9 mouse cellular contexts compared by ENCODE assay signal in the genomic region with DNA sequence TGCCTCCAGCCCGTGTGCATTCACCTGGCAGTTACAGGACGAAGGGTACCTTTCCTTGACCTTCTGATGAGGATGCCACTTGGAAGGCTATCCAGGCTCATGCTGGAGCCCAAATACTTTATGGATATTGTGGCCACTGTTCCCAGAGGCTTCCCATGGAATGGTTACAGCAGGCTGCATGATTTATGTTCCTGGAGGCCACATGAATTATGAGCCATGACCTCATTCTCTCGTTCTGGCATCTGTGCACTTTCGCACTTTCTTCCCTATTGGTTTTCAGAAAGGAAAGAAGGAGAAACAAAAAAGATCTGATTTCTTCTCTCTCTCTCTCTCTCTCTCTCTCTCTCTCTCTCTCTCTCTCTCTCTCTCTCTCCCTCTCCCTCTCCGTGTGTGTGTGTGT.
A peak's percentile ranks its signal among the peaks of the same experiment; 100 is the strongest.
DNase-seq lines count a peak whose midpoint lies in the region; ATAC-seq and TF ChIP-seq lines count a peak whose summit lies in the region.
"Had no signal": no experiment of that assay in that cellular context is flagged by ENCODE, and none has a peak within 500 bp of the region (broad histone marks: within the 10 kb centered on the region; RNA-seq: fewer than 3 reads in every experiment).

No protein-coding gene starts in this region.

- no peaks in the 10 kb centered on the region for H3K27me3 ChIP-seq in kidney, embryonic 15.5 days
- H3K27me3 ChIP-seq in limb, embryonic 14.5 days (ENCODE audit: control insufficient read depth, insufficient read depth, low read length) = no peaks in the 10 kb centered on the region
- H3K27me3 ChIP-seq: heart, embryonic 15.5 days had no signal

- no peak overlapping the region for H3K4me3 ChIP-seq in kidney, embryonic 15.5 days (replicated peaks)
- H3K4me3 ChIP-seq in limb, embryonic 14.5 days (replicated peaks; ENCODE audit: low read length) = no peak overlapping the region
- H3K4me3 ChIP-seq: heart, embryonic 15.5 days had no signal

- 19% methylated on average over 4 of the region's 5 CpGs for WGBS in kidney, embryonic 15.5 days
- 42% methylated on average over 5 of the region's 5 CpGs for WGBS in limb, embryonic 14.5 days

- H3K36me3 ChIP-seq in kidney, embryonic 15.5 days = no peaks in the 10 kb centered on the region
- no peaks in the 10 kb centered on the region for H3K36me3 ChIP-seq in limb, embryonic 14.5 days (ENCODE audit: control insufficient read depth, insufficient read depth, low read length)
- H3K36me3 ChIP-seq: heart, embryonic 15.5 days had no signal

- peak; percentile 67 to 86 for DNase-seq in adrenal gland, adult (ENCODE audit: inconsistent age in 2 of 2, low spot score in 1 of 2)
- no peak for DNase-seq in adrenal gland, postnatal 25 days
- no peak for DNase-seq in kidney, postnatal 36 days
- peak; percentile 59 to 64 for DNase-seq in adrenal gland, postnatal 36 days
- peak; percentile 67 for DNase-seq in limb, embryonic 14.5 days (ENCODE audit: low spot score)
- no peak for DNase-seq in gastrocnemius, postnatal 14 days
- DNase-seq in urinary bladder, adult 2 months (ENCODE audit: low spot score) = no peak

- 0 out of 2 replicates have a peak overlapping the region, but pooled peaks have one; percentile 54 for H3K27ac ChIP-seq in kidney, embryonic 15.5 days
- H3K27ac ChIP-seq in limb, embryonic 14.5 days (replicated peaks; ENCODE audit: low read depth, low read length) = no peak overlapping the region
- H3K27ac ChIP-seq: heart, embryonic 15.5 days had no signal

- no peak overlapping the region for H3K9ac ChIP-seq in kidney, embryonic 15.5 days
- H3K9ac ChIP-seq in limb, embryonic 14.5 days (ENCODE audit: low read depth, low read length, severe bottlenecking) = no peak overlapping the region
- H3K9ac ChIP-seq: heart, embryonic 15.5 days had no signal

- no peak overlapping the region for H3K4me2 ChIP-seq in kidney, embryonic 15.5 days
- H3K4me2 ChIP-seq in limb, embryonic 14.5 days (replicated peaks; ENCODE audit: low read depth, low read length, severe bottlenecking) = no peak overlapping the region
- H3K4me2 ChIP-seq: heart, embryonic 15.5 days had no signal

- no peaks in the 10 kb centered on the region for H3K9me3 ChIP-seq in kidney, embryonic 15.5 days (replicated peaks)
- no peaks in the 10 kb centered on the region for H3K9me3 ChIP-seq in limb, embryonic 14.5 days (ENCODE audit: control insufficient read depth, low read length)
- H3K9me3 ChIP-seq: heart, embryonic 15.5 days had no signal

- intact Hi-C loops in gastrocnemius, postnatal 14 days (cut with DNase I; ENCODE audit: low total_unique reads) = no loop called here

- ATAC-seq in kidney, embryonic 15.5 days (replicated peaks; ENCODE audit: low FRiP score) = no peak
- peak; percentile 63; the same call in 1 of the 2 replicates for ATAC-seq in limb, embryonic 14.5 days (ENCODE audit: low FRiP score, low read depth)

- H3K4me1 ChIP-seq in kidney, embryonic 15.5 days = peaks cover 30% of the 10 kb centered on the region
- no peaks in the 10 kb centered on the region for H3K4me1 ChIP-seq in limb, embryonic 14.5 days (ENCODE audit: control insufficient read depth, insufficient read depth, low read length)
- H3K4me1 ChIP-seq: heart, embryonic 15.5 days had no signal

- no peak for TF ChIP-seq POLR2A in limb, embryonic 14.5 days (IDR thresholded peaks at IDR 0.05; ENCODE audit: borderline replicate concordance, extremely low read depth, insufficient read depth, insufficient read length)

Comparison
In these comparisons a context has a peak if more than half of its experiments do, and no peak if none do; other contexts are left out.
1. DNase-seq: peak in adrenal gland, adult (2 of 2), adrenal gland, postnatal 36 days (2 of 2) and limb, embryonic 14.5 days (single experiment); none in adrenal gland, postnatal 25 days (single experiment), kidney, postnatal 36 days (0 of 2), gastrocnemius, postnatal 14 days (single experiment) and urinary bladder, adult 2 months (single experiment).